Mouse (Mus musculus): ENCODE results near the gene Stpg1. TPM values are rescaled to one million over a fixed set of nuclear protein-coding genes. Genes with fewer than 3 reads are reported as not detected.

Gene Stpg1
- total RNA-seq (2021) = 1 to 10 TPM; 1.3 to 1.8 TPM

- intact Hi-C loops (cut with DNase I) = no loop called here
- peak; percentile 86 to 94 for DNase-seq (ENCODE audit: low spot score in 2 of 2)
Measured at GRCm38 (mm10) chr4:135494521-135495396, at the start of gene Stpg1, which contains the start of gene Nipal3. Gene Stpg1, plus strand, starts transcription at chr4:135494790. Gene Nipal3, minus strand, starts transcription at chr4:135495038.

- intact Hi-C loops (cut with DNase I) = no loop called here
- DNase-seq (ENCODE audit: low spot score in 2 of 2) = no peak
Measured at GRCm38 (mm10) chr4:135451360-135452015, 43.1 kb upstream of the Stpg1 start.

GRCm38 (mm10) chr4:135453164-135453563 is 41.4 kb upstream of the Stpg1 start:
- DNase-seq (ENCODE audit: low spot score in 2 of 2) = no peak
- intact Hi-C loops (cut with DNase I) = no loop called here

- DNase-seq (ENCODE audit: low spot score in 2 of 2) = no peak
- intact Hi-C loops (cut with DNase I) = no loop called here
Measured at GRCm38 (mm10) chr4:135453572-135453971, 41.0 kb upstream of the Stpg1 start.

- DNase-seq (ENCODE audit: low spot score in 2 of 2) = no peak
- intact Hi-C loops (cut with DNase I) = no loop called here
Measured at GRCm38 (mm10) chr4:135463406-135463805, 31.2 kb upstream of the Stpg1 start.

GRCm38 (mm10) chr4:135477851-135478250 is 16.7 kb upstream of the Stpg1 start:
- intact Hi-C loops (cut with DNase I) = no loop called here
- DNase-seq (ENCODE audit: low spot score in 2 of 2) = no peak

GRCm38 (mm10) chr4:135480370-135480769 is 14.2 kb upstream of the Stpg1 start:
- intact Hi-C loops (cut with DNase I) = no loop called here

GRCm38 (mm10) chr4:135485086-135485485 is 9.5 kb upstream of the Stpg1 start:
- intact Hi-C loops (cut with DNase I) = no loop called here
- DNase-seq (ENCODE audit: low spot score in 2 of 2) = no peak

More at GRCm38 (mm10) chr4:135480370-135480769, 14.2 kb upstream of the Stpg1 start:
- DNase-seq (ENCODE audit: low spot score in 2 of 2) = no peak

- intact Hi-C loops (cut with DNase I) = no loop called here
- DNase-seq (ENCODE audit: low spot score in 2 of 2) = no peak
Measured at GRCm38 (mm10) chr4:135486352-135486751, 8.2 kb upstream of the Stpg1 start.

GRCm38 (mm10) chr4:135489256-135489655 is 5.3 kb upstream of the Stpg1 start:
- intact Hi-C loops (cut with DNase I) = no loop called here
- no peak for DNase-seq (ENCODE audit: low spot score in 2 of 2)

GRCm38 (mm10) chr4:135493271-135493670 is 1.3 kb upstream of the Stpg1 start:
- no peak for DNase-seq (ENCODE audit: low spot score in 2 of 2)
- intact Hi-C loops (cut with DNase I) = no loop called here

- DNase-seq (ENCODE audit: low spot score in 2 of 2) = peak; percentile 39 to 59
- intact Hi-C loops (cut with DNase I) = no loop called here
Measured at GRCm38 (mm10) chr4:135493691-135494520, 684 bp upstream of the Stpg1 start.

- intact Hi-C loops (cut with DNase I) = no loop called here
- DNase-seq (ENCODE audit: low spot score in 2 of 2) = no peak
Measured at GRCm38 (mm10) chr4:135495397-135495791, 804 bp downstream of the Stpg1 start.

GRCm38 (mm10) chr4:135495810-135496209 is 1.2 kb downstream of the Stpg1 start:
- intact Hi-C loops (cut with DNase I) = no loop called here
- DNase-seq (ENCODE audit: low spot score in 2 of 2) = no peak

- intact Hi-C loops (cut with DNase I) = no loop called here
Measured at GRCm38 (mm10) chr4:135498136-135498535, 3.5 kb downstream of the Stpg1 start.

GRCm38 (mm10) chr4:135499831-135500230 is 5.2 kb downstream of the Stpg1 start:
- DNase-seq (ENCODE audit: low spot score in 2 of 2) = no peak
- intact Hi-C loops (cut with DNase I) = no loop called here

More at GRCm38 (mm10) chr4:135498136-135498535, 3.5 kb downstream of the Stpg1 start:
- DNase-seq (ENCODE audit: low spot score in 2 of 2) = no peak

- intact Hi-C loops (cut with DNase I) = no loop called here
- DNase-seq (ENCODE audit: low spot score in 2 of 2) = no peak
Measured at GRCm38 (mm10) chr4:135501587-135501986, 7.0 kb downstream of the Stpg1 start.

GRCm38 (mm10) chr4:135505794-135506193 is 11.2 kb downstream of the Stpg1 start:
- intact Hi-C loops (cut with DNase I) = no loop called here
- no peak for DNase-seq (ENCODE audit: low spot score in 2 of 2)

- DNase-seq (ENCODE audit: low spot score in 2 of 2) = peak; percentile 73 to 75
- intact Hi-C loops (cut with DNase I) = loop anchor here (1.0 kb wide), 1 partner anchor 160 kb away; no protein-coding TSS in a partner anchor
Measured at GRCm38 (mm10) chr4:135507547-135508350, 13.2 kb downstream of the Stpg1 start.
